Mouse (Mus musculus): Measurements from ENCODE around the gene Hmgn2. TPM values are rescaled to one million over a fixed set of nuclear protein-coding genes. Genes with fewer than 3 reads are reported as not detected.
A peak's percentile ranks its signal among the peaks of the same experiment; 100 is the strongest.

The Hmgn2 gene
- polyA plus RNA-seq, 1 experiment from 2014 or later, result 1,451 TPM

DNA sequence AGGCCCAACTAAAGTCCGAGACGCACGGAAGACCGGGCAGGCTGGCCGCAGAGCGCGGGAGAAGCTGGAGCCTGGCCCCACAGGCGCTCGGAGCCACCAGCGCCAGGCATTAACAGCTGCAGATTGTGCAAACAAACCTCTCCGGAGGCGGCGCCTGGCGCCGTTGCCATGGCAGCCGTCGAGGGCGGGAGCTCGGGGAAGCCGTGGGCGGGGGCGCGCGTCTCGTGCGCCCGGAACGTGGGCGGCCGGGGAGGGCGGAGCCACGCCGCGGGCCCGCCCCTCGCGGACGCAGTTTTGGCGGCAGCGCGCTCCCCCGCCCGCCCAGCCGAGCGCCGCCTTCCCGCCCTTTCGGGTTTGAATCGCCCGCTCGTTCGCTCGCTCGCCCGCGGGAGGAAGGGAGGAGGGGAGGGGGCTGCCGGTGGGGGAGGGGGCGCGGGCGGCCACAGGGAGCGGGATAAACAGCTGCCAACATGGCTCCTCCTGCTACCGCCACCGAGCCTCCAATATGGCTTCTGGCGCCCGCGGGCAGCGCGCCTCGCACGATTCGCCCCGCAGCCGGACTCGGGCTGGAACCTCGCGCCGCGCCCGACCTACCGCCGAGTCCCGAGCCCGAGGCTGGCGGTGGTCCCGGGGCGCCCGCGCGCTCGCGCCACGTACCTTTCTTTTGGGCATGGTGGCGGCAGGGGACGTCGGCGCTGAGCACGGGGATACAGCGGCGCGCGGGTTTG, 1.1 kb downstream of the Hmgn2 start:
- ATAC-seq (replicated peaks; ENCODE audit: extremely low read depth, insufficient read depth, low FRiP score), result peak; percentile 81
- peak overlapping the region; percentile 97 for H3K9ac ChIP-seq (ENCODE audit: low read length)
- peaks cover 21% of the 10 kb centered on the region for H3K4me1 ChIP-seq (ENCODE audit: control insufficient read depth, insufficient read depth, low read length)
- no peaks in the 10 kb centered on the region for H3K27me3 ChIP-seq (ENCODE audit: control insufficient read depth, insufficient read depth, low read length)
- H3K27ac ChIP-seq (ENCODE audit: low read length), result peak overlapping the region; percentile 99
- H3K9me3 ChIP-seq (replicated peaks; ENCODE audit: control insufficient read depth, low read length), result no peaks in the 10 kb centered on the region
- H3K4me2 ChIP-seq (ENCODE audit: low read depth, low read length), result peak overlapping the region; percentile 99
- WGBS, result under 1% methylated on average over 82 of the region's 101 CpGs
- peaks cover 39% of the 10 kb centered on the region for H3K36me3 ChIP-seq (ENCODE audit: control insufficient read depth, insufficient read depth)
- H3K4me3 ChIP-seq (ENCODE audit: low read length), result peak overlapping the region; percentile 87

DNA sequence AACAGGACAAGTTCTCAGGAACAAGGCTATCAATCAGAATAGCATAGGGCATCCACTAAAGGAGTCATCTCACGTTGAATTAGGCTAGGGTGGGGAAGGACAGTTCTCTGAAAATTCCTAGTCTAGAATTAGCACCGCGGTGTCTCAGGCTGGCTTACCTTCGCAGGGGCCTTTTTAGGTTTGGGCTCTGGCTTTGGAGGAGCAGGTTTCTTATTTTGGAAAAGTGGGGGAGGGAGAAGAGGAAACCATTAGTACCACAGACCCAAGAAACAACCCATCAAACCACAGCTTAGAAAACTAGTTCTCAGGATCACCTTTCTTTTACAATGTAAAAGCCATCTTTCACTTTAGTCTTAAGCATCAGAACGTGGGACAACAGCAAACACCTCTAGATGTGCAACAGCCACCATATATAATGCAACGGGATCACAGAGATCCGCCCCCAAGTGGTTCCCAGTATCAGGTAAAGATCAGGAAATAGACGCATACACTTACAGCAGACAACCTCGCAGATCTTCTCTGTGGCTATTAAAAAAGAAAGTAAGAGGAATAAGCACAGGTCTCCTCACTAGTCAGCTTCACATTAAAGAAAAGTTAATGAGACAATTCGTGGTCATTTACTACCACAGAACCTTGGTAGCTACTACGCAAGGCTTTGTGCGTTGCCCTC, 2.0 kb downstream of the Hmgn2 start:
- Histone ChIP-seq H3K4me2 (ENCODE audit: low read depth, low read length) (peak overlapping the region; percentile 88), H3K4me1 (ENCODE audit: control insufficient read depth, insufficient read depth, low read length) (peaks cover 21% of the 10 kb centered on the region), H3K36me3 (ENCODE audit: control insufficient read depth, insufficient read depth) (peaks cover 39% of the 10 kb centered on the region), H3K9ac (ENCODE audit: low read length) (peak overlapping the region; percentile 65), H3K9me3 (replicated peaks; ENCODE audit: control insufficient read depth, low read length) (no peaks in the 10 kb centered on the region), H3K27ac (ENCODE audit: low read length) (peak overlapping the region; percentile 57), H3K27me3 (ENCODE audit: control insufficient read depth, insufficient read depth, low read length) (no peaks in the 10 kb centered on the region), H3K4me3 (ENCODE audit: low read length) (peak overlapping the region; percentile 87)
- ATAC-seq (replicated peaks; ENCODE audit: extremely low read depth, insufficient read depth, low FRiP score), result no peak
- 30% methylated on average over 12 of the region's 12 CpGs for WGBS

DNA sequence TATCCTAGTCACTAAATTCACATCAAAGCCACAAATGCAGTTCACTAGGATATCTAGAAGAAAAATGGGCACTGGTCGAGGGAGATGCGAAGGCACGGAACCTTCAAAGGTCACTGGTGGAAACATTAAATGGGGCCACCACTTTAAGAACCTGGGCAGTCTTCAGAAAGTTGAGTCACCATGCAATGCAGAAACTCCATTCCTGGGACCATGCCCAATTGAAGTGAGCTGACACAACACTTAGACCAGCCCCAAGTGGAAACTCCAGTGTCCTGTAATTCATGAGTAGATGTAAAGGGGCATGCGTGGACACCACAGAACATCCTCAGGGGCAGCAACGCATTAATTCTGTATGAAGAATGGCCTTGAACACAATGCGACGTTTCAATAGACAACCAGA, 5.9 kb downstream of the Hmgn2 start:
- H3K9ac ChIP-seq (ENCODE audit: low read length), result no peak overlapping the region
- H3K4me2 ChIP-seq (ENCODE audit: low read depth, low read length), result no peak overlapping the region
- H3K27me3 ChIP-seq (ENCODE audit: control insufficient read depth, insufficient read depth, low read length), result no peaks in the 10 kb centered on the region
- H3K4me1 ChIP-seq (ENCODE audit: control insufficient read depth, insufficient read depth, low read length), result peaks cover 13% of the 10 kb centered on the region
- no peak overlapping the region for H3K27ac ChIP-seq (ENCODE audit: low read length)
- H3K4me3 ChIP-seq (ENCODE audit: low read length), result no peak overlapping the region
- H3K36me3 ChIP-seq (ENCODE audit: control insufficient read depth, insufficient read depth), result peaks cover 30% of the 10 kb centered on the region
- H3K9me3 ChIP-seq (replicated peaks; ENCODE audit: control insufficient read depth, low read length), result no peaks in the 10 kb centered on the region
- ATAC-seq (replicated peaks; ENCODE audit: extremely low read depth, insufficient read depth, low FRiP score), result no peak
- 83% methylated on average over 7 of the region's 7 CpGs for WGBS

DNA sequence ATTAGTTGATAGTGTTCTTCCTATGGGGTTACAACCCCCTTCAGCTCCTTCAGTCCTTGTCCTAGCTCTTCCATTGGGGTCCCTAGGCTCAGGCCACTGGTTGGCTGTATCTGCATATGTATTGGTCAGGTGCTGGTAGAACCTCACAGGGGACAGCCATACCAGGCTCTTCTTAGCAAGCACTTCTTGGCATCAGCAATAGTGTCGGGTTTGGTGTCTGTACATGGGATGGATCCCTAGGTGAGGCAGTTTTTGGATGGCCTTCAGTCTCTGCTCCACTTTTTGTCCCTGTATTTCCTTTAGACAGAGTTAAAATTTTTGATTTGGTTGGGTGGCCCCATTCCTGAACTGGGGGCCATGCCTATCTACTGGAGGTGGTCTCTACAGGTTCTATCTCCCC, 9.6 kb downstream of the Hmgn2 start:
- ATAC-seq (replicated peaks; ENCODE audit: extremely low read depth, insufficient read depth, low FRiP score), result no peak
- WGBS, result 69% methylated on average over 1 of the region's 1 CpGs
- no peaks in the 10 kb centered on the region for H3K9me3 ChIP-seq (replicated peaks; ENCODE audit: control insufficient read depth, low read length)
- H3K27me3 ChIP-seq (ENCODE audit: control insufficient read depth, insufficient read depth, low read length), result no peaks in the 10 kb centered on the region
- H3K4me2 ChIP-seq (ENCODE audit: low read depth, low read length), result no peak overlapping the region
- H3K4me1 ChIP-seq (ENCODE audit: control insufficient read depth, insufficient read depth, low read length), result no peaks in the 10 kb centered on the region
- no peak overlapping the region for H3K4me3 ChIP-seq (ENCODE audit: low read length)
- no peak overlapping the region for H3K27ac ChIP-seq (ENCODE audit: low read length)
- H3K9ac ChIP-seq (ENCODE audit: low read length), result no peak overlapping the region
- H3K36me3 ChIP-seq (ENCODE audit: control insufficient read depth, insufficient read depth), result peaks cover 11% of the 10 kb centered on the region

DNA sequence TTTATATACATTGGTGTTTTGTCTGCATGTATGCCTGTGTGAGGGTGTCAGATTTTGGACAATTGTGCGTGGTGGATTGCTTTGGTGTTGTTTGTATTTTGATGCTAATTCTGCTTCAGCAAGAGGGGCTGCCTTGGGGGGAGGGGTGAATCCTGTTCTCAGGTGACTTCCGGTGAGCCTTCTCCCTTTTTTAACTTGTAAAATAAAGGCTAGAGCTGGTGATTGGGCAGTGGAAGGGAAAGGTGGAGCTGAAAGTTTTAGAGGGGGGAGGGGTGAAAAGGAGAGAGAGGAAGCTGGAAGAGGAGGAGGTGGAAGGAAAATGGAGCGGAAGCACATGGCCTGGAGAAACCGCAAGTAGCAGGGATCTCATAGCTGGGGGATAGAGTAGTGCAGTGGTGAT, 12.1 kb downstream of the Hmgn2 start:
- no peaks in the 10 kb centered on the region for H3K9me3 ChIP-seq (replicated peaks; ENCODE audit: control insufficient read depth, low read length)
- H3K4me1 ChIP-seq (ENCODE audit: control insufficient read depth, insufficient read depth, low read length), result no peaks in the 10 kb centered on the region
- no peak overlapping the region for H3K4me3 ChIP-seq (ENCODE audit: low read length)
- H3K36me3 ChIP-seq (ENCODE audit: control insufficient read depth, insufficient read depth), result no peaks in the 10 kb centered on the region
- ATAC-seq (replicated peaks; ENCODE audit: extremely low read depth, insufficient read depth, low FRiP score), result no peak
- no peaks in the 10 kb centered on the region for H3K27me3 ChIP-seq (ENCODE audit: control insufficient read depth, insufficient read depth, low read length)
- no peak overlapping the region for H3K9ac ChIP-seq (ENCODE audit: low read length)
- 81% methylated on average over 4 of the region's 4 CpGs for WGBS
- H3K27ac ChIP-seq (ENCODE audit: low read length), result no peak overlapping the region
- H3K4me2 ChIP-seq (ENCODE audit: low read depth, low read length), result no peak overlapping the region

DNA sequence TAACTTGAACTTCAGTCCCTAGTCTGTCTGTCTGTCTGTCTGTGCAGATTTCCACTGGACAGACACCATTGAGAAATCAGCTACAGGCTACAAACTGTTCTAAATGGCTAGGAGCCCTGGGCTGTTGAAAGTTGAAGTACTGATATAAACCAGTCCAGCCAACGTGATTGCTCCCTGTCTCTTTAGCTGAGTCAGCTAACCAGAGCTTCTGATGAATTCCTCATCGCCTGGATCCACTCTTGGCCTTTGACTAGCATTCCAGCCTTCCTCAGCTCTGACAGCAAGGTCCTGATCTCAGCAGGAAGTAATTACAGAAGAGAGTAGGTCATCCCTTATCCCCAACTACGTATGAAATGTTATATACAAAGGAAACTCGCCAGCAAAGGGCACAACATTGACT, 21.7 kb downstream of the Hmgn2 start:
- Histone ChIP-seq H3K27ac (ENCODE audit: low read length) (no peak overlapping the region), H3K4me1 (ENCODE audit: control insufficient read depth, insufficient read depth, low read length) (no peaks in the 10 kb centered on the region), H3K36me3 (ENCODE audit: control insufficient read depth, insufficient read depth) (no peaks in the 10 kb centered on the region), H3K27me3 (ENCODE audit: control insufficient read depth, insufficient read depth, low read length) (no peaks in the 10 kb centered on the region), H3K4me3 (ENCODE audit: low read length) (no peak overlapping the region), H3K4me2 (ENCODE audit: low read depth, low read length) (no peak overlapping the region), H3K9ac (ENCODE audit: low read length) (no peak overlapping the region), H3K9me3 (replicated peaks; ENCODE audit: control insufficient read depth, low read length) (peaks cover 4% of the 10 kb centered on the region)
- 25% methylated on average over 4 of the region's 4 CpGs for WGBS
- ATAC-seq (replicated peaks; ENCODE audit: extremely low read depth, insufficient read depth, low FRiP score), result no peak

DNA sequence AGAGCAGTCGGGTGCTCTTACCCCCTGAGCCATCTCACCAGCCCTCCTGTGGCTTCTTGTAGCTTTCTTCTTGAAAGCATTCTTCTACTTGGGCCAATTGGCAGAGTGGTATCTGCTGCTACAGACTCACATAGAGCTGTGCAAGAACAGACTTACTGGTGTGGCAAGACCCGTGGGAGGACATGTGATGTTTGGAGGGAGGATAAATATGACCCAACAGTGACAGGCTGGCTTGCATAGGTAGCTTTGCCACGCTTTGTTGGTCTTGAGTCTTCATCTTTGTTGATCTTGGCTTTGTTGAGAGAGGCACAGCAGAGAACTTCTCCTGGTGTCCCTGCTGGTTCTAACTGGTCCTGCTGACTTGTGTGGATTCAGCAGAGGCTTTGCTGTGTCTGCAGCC, 24.7 kb downstream of the Hmgn2 start:
- Histone ChIP-seq H3K4me1 (ENCODE audit: control insufficient read depth, insufficient read depth, low read length) (no peaks in the 10 kb centered on the region), H3K27ac (ENCODE audit: low read length) (no peak overlapping the region), H3K36me3 (ENCODE audit: control insufficient read depth, insufficient read depth) (no peaks in the 10 kb centered on the region), H3K9ac (ENCODE audit: low read length) (no peak overlapping the region), H3K27me3 (ENCODE audit: control insufficient read depth, insufficient read depth, low read length) (no peaks in the 10 kb centered on the region), H3K9me3 (replicated peaks; ENCODE audit: control insufficient read depth, low read length) (peaks cover 4% of the 10 kb centered on the region), H3K4me2 (ENCODE audit: low read depth, low read length) (no peak overlapping the region), H3K4me3 (ENCODE audit: low read length) (no peak overlapping the region)
- no peak for ATAC-seq (replicated peaks; ENCODE audit: extremely low read depth, insufficient read depth, low FRiP score)
- WGBS, result 72% methylated on average over 3 of the region's 3 CpGs

DNA sequence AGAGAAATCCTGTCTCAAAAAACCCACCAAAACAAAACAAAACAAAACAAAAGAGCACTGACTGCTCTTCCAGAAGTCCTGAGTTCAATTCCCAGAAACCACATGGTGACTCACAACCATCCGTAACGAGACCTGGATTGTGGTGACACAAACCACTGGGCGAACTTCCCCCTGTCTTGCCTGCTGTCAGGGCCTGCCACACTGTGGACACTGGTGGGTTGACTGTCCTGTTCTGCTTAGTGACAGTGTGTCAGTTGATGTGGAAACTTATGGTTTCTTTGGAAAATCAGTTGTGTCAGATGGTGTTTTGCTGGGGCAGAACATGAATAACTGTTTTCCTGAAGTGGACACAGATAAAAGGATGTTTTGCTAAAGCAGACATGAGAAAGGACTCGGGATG, 25.8 kb downstream of the Hmgn2 start:
- H3K9me3 ChIP-seq (replicated peaks; ENCODE audit: control insufficient read depth, low read length), result peaks cover 4% of the 10 kb centered on the region
- no peaks in the 10 kb centered on the region for H3K36me3 ChIP-seq (ENCODE audit: control insufficient read depth, insufficient read depth)
- no peak overlapping the region for H3K9ac ChIP-seq (ENCODE audit: low read length)
- H3K4me1 ChIP-seq (ENCODE audit: control insufficient read depth, insufficient read depth, low read length), result peaks cover 8% of the 10 kb centered on the region
- WGBS, result 88% methylated on average over 4 of the region's 4 CpGs
- H3K27me3 ChIP-seq (ENCODE audit: control insufficient read depth, insufficient read depth, low read length), result no peaks in the 10 kb centered on the region
- no peak overlapping the region for H3K27ac ChIP-seq (ENCODE audit: low read length)
- H3K4me3 ChIP-seq (ENCODE audit: low read length), result no peak overlapping the region
- no peak overlapping the region for H3K4me2 ChIP-seq (ENCODE audit: low read depth, low read length)
- no peak for ATAC-seq (replicated peaks; ENCODE audit: extremely low read depth, insufficient read depth, low FRiP score)

DNA sequence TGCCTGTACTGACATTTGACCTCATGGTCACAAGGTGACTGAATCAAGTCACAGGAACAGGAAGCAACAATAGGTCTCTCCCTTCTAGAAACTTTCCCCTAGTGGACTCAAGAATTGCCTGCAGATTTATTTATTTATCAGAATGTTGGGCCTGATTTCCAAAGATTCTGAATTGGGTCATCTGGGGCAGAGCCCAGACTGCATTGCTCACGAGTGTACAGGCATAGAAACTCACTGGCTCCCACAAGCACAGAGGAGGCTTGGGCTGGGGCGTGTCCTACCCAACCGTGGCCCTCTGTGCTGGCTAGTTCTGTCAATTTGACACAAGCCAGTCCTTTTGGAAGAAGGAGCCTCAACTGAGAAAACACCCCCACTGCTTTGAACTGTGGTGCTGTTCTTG, 26.9 kb downstream of the Hmgn2 start:
- H3K36me3 ChIP-seq (ENCODE audit: control insufficient read depth, insufficient read depth), result no peaks in the 10 kb centered on the region
- H3K9ac ChIP-seq (ENCODE audit: low read length), result no peak overlapping the region
- 16% methylated on average over 3 of the region's 3 CpGs for WGBS
- H3K9me3 ChIP-seq (replicated peaks; ENCODE audit: control insufficient read depth, low read length), result peaks cover 4% of the 10 kb centered on the region
- no peak for ATAC-seq (replicated peaks; ENCODE audit: extremely low read depth, insufficient read depth, low FRiP score)
- H3K27me3 ChIP-seq (ENCODE audit: control insufficient read depth, insufficient read depth, low read length), result no peaks in the 10 kb centered on the region
- peaks cover 10% of the 10 kb centered on the region for H3K4me1 ChIP-seq (ENCODE audit: control insufficient read depth, insufficient read depth, low read length)
- H3K27ac ChIP-seq (ENCODE audit: low read length), result no peak overlapping the region
- no peak overlapping the region for H3K4me3 ChIP-seq (ENCODE audit: low read length)
- H3K4me2 ChIP-seq (ENCODE audit: low read depth, low read length), result no peak overlapping the region

Data from heart, embryonic 16.5 days (tissue).